Mouse (Mus musculus) liver, adult (tissue): ENCODE data around the gene Use1.

Source experiments
- GATA4 ChIP-seq: IDR thresholded peaks from 2 replicates; pipeline ENCODE4 v1.6.1; 2014; ENCODE audit warnings: mild to moderate bottlenecking, low read length; ENCODE audit not compliant: insufficient replicate concordance

Use1 gene

DNA sequence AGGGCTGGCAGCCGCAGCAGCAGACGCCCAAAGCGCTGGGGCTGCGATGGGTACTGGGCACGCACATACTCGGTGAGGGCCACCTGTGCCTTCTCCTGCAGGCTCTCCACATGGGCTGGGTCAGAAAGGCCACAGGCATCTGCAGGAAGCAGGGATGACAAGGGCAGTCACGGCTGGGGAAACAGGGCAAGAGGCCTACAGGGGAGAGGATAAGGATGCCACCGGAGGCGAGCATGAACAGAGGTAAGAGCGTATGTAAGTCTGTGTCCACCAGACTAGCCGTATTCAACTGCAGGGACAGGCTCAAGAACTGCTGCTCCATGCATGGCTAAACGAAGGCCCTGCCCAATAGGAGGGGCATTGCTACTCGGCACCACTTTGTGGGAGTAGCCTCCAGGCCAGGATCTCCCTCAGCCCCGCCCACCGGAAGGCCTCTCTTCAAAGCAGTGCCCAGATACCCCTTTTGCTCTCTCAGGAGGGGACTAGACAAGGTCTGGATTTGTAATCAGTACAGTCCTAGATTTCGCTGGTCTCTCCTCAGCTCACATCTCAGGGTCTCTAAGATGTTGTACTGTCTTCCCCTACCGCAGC lies 8.1 kb downstream of the Use1 start:
- no peak for TF ChIP-seq GATA4

DNA sequence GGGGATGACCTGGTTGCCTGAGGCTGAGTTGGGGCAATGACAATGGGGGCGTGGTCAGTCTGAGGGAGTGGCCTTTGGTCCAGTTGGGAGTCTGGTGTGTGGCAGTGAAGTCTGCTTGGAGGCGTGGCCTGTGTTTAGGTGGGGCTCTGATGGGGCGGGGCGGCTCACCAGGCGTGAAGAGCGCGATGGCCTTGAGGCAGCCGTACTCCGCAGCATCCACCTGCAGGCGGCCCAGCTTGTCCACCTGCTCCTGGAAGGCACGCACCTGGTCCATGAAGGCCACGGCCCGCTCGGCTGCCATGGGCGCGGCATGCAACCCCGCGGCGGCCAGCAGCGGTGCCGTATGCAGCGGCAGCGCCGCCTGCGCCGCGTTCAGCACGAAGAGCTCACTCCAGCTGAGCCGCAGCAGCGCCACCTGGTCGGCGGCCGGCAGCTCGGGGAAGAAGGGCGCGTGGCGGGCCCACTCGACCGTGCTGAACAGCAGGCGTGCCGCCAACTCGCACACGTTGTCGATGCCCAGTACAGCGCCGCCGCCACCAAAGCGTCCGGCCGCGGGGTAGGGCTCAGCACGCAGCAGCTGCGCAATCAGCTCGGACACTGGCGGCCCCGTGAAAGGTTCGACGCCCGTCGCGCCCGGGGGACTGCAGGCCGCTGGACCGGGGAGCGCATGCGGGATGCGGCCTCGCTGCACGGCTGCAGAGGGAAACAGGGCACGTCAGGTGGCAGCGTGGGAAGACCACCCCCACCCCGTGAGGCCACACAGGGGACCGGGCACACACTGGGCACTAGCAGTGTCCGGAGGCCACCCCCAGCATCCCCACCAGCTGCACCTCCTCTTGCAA lies 9.2 kb downstream of the Use1 start:
- TF ChIP-seq GATA4: no peak

DNA sequence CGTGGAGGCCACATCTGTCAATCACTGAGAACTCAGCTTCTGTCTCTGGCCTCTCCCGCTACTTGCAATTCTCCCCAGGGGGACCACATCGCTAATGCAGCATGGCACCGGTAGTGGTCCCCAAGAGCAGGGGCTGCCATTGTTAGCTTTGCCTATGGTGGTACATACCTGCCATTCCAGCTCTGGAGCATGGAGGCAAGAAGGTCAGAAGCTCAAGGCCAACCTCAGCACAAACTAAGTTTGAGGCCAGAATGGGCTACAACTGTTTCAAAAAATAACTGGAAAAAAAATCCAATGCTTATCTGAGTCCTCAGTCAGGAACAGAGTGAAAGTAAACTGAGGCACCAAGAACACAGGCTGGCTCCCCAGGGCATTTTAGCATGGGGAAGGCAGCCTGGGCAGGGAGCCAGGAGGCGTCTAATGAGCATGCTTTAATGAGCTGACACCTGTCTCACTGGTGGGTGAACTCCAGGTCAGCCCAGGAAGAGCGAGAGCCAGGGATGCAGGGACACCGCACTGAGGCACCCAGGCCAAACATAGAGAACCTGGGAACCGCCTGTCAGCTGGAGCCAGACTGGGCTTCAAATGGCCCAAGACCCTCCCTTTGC lies 9.9 kb downstream of the Use1 start:
- TF ChIP-seq GATA4: no peak

DNA sequence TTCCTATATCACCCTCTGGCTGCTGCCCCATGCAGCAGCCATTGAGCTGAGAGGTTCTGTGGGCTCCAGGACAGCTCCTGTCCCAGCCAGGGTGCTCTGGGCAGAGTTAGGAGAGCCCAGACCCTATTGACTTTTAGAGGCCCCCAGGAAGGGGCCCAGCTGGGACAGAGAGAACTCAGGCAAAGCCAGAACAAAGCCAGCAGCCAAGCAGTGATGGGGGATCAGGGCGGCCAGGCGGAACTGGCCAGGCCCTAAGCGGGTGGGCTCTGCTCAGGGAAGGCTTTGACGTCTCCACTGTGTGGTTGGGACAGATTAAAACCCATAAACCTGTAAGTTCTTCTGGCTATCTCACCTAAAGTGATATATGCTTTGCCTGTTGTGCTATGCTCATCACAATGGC lies 12.4 kb downstream of the Use1 start:
- no peak for TF ChIP-seq GATA4

DNA sequence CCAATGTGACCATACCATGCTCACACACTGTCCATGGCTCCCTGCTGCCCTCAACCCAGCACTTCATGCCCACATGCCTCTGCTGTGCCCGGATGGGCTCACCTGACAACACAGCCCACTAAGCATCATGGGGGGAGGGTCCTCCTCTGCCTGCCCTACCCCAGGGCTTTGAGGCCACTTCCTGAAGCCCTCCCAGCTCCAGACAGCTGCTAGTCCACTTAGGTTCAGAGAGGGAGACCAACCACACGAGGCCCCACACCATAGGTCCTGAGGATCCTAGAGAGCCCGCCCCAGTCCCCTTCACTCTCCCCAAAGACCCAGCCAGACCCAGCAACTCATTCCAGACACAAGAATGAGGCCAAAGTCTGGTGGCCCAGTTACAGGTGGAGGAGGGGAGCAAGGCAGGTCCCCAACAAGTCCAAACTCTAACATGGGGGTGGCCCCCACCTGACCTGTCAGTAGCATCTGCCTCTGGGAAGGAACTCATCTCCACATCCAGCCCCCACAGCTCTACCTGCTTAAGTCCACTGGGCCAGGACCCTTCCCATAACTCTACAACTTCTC lies 12.9 kb downstream of the Use1 start:
- no peak for TF ChIP-seq GATA4

DNA sequence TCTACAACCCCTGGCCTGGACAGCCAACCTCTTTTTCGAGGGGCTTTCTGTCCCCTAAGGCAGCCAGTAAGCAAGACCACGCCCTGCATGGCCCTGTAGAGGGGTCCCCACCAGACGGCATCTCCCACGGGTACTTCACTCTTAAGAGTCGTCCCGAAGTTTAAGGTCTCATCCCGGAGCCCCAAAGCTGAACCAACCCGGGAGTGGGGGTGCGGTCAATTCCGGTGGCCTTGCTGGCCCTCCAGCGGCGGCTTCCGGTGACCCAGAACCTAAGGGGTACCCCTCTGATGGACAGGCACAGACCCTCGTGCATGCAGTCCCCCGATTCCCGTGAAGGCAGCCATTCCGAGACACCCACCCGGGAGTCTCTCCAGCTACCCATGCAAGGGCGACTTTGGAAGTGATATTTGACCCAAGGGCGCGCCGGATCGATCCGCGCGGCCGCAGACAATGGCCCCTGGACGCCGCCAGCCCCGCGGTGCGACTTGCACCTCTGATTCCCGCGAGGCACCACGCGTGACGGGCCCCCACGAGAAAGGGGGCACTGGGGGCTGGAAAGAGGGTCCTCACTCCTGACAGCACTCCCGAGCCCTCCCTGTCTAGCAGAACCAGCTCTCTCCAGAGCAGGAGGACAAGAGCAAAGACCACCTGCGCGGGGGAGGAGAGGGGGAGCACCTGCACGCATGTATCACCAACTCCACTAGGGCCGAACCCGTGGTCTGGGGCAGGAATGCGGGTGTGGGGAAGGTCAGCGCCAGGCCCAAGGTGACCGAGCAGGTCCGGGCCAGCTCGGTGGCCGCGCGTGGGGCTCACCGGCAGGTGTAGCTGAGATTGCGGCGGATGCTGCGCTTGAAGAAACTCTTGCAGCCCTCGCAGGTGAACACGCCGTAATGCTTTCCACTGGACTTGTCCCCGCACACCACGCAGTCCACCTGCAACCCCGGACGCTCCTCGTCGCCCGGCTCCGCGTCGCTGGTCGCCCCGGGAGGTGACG lies 13.8 kb downstream of the Use1 start:
- no peak for TF ChIP-seq GATA4

DNA sequence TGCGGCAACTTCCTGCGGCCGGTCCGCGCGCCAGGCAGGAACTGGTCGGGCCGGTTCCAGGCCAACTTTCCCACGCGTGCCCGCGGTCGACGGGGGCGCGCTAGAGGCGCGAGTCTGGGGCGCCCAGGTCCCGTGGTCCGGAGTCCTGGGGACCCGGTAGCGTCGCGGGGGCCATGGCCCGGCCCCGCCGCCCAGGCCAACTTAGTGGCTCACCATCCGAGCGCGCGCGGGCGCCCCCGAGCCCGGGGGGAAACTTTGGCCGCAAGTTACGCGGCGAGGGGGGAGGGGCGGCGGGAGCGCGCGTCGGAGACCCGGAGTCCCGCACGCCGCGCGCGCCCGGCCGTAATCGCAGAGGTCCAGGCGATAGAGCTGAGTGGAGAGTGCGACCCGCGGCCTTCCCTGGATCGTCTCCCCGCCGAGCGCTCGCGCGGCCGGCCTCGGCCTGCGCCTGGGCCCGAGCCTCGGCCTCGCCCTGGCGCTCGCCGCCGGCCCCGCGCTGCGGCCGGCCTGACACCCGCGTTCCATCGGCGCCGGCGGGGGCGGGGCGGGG lies 14.8 kb downstream of the Use1 start, which contains the start of gene Nr2f6:
Gene Nr2f6, minus strand, starts transcription at position 540 of the 550 bp plus-strand sequence.
- TF ChIP-seq GATA4: no peak

DNA sequence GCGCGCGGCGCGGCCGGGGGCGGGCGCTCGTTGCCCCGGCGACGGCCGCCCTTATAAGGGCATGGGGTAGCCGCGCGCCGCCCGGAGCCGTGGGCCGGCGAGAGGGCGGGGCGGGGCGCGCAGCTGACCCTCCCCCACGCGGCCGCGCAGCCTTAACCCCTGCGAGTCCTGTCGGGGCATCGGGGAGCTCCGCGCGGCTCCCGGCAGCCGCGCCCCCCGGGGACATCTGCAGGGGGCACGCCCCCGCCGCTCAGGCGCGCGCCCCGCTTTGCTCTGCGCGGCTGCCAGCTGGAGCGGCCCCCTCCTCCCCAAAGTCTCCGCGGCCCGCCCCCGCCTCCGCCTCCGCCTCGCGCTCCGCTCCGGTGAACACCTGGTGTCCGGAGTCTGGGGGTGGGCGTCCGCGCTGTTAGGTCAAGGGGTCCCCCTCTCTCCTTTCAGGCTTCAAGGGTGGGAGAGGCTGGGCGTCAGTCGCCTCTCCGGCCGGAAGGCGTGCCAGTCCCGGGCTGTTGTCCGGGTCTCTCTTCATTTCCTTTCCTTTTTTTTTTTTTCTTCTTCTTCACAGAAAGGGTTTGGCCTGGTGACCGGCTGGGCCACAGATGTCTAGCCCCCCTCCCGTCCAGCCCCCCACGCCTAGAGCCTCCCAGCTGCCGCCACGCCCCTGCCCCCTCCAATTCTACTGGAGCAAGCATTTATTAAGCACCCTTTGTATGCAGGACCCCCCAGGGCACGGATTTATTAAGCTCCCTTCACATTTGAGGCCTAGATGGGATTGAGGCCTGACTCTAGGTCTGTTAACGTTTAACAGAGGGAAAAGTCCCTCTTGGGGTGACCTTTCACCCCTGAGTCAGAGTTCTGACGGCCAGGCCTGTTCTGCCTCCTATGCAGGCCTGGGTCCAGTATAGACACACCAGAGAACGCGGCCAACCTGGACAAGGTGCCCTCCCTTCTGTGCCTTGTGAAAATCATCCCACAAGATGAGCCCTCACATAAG lies 15.6 kb downstream of the Use1 start:
- no peak for TF ChIP-seq GATA4

DNA sequence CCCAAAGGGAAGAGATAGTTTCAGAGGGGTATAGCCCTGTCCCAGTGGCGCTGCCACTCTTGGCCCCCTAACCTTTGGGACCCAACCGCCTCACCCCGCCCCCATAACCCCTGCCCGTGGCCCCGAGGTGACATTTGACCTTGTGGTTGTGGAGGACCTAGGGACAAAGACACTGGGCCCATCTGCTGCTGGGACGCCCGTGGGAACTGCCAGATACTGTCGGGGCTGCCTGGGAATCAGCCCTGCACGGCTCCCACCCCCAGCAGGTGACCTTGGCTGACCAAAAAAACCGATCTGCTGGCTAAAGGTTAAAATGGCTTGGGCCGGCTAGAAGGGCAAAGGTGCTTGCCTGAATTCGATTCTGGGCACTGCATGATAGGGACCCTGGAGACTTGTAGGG lies 16.7 kb downstream of the Use1 start:
- TF ChIP-seq GATA4: no peak

DNA sequence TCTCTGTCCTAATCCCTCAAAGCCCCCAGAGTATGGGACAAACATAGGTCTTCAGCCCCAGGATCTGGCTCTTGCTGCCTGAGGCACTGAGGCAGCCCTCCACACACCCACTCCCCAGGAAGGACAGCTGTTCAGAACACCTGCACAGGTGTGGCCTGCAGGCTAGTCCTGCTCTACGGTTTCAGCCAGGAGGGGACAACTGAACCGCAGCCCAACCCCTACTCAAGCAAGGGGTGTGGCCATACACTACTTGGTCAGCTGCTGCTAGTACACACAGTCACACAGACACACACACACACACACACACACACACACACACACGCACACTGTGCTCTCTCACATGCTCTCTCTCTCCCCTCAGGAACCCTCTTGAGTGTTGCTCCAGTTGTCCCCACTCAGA lies 17.2 kb downstream of the Use1 start:
- TF ChIP-seq GATA4: no peak

DNA sequence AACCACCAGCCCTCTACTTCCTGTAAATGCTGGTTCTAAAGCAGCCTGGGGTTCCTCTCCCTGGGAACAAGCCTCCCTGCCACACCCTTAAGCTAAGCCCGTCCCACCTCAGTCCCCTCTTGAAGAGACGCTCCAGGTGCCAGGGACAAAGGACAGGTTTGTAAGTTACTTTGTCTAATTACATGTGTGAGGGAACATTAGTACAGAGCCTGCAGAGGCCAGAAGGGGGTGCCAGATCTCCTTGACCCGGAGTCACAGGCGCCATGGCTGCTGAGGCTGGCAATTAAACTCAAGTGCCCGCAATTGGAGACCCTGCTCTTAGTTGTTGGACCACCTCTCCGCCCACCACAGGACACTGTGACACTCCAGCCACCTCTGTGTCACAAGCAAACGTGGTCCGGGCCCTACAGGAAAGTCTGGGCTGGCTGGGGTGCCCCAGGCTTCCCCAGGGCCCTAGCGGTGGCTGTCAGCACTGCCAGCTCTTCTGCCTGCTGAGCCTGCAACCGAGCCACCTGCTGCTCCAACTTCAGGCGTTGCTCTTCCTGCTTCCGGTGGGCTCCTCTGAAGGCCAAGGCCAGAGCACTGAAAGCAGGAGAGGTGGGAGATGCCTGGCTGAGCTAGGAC lies 18.7 kb downstream of the Use1 start:
- TF ChIP-seq GATA4: no peak

DNA sequence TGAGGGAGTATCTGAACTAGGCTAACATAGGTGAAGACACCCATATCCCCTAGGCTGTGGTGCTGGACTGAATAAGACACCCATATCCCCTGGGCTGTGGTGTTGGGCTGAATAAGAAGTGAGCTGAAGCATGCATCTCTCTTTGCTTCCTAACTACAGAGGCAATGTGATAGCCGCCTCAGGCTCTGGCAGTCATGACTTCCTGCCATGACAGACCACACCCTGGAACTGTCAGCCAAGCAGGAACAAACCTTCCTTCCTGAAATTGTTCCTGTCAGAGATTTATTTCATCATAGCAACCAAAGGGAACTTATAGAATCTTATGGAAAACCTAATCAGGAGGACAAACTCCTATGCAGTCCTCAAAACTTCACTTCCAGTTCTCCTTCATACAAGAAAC lies 21.6 kb downstream of the Use1 start:
- peak; percentile 49; the same call in 1 of the 2 replicates for TF ChIP-seq GATA4

DNA sequence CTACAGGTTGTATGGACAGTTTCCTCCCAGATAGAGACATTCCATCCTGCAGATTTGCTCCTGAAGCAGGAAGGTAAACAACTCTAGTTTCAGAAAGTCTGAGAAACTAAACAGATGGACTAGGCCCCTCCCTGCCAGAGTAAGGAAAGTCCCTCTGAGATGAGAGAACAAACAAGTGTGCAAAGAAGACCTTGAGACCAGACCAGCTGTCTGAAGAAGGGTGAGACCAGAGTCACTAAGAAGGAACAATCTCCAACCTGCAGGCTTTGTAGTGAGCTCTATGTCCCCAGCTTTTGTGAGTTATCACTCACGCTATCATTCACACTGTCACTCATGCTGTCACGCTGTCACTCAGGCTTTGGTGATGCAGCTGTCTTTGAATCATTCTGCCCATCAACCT lies 25.0 kb downstream of the Use1 start:
- no peak for TF ChIP-seq GATA4
